Mouse (Mus musculus) forebrain, embryonic 10.5 days (tissue): ENCODE measurements at regions not wholly inside any gene's neighbourhood (a gene's known extent, or its start where the extent isn't known, plus 50 kb on each side); places are given as distances from the start of the nearest gene placed in this dataset.

Experiments
- DNase-seq: peaks from one replicate; pipeline ENCODE4 v3.0.0-alpha.2; 2017; ENCODE audit warnings: low spot score; ENCODE audit errors: extremely low spot score
- H3K27ac ChIP-seq: fragments of 300-500 bp; sonication (generic); 2 replicates; pipeline ENCODE4 v1.5.1; 2016; ENCODE audit warnings: mild to moderate bottlenecking
- H3K27me3 ChIP-seq: fragments of 300-500 bp; sonication (generic); 2 replicates; pipeline ENCODE4 v1.6.1; 2016; ENCODE audit warnings: mild to moderate bottlenecking; ENCODE audit not compliant: poor library complexity, severe bottlenecking
- H3K36me3 ChIP-seq: fragments of 300-500 bp; sonication (generic); replicated peaks from 2 replicates; pipeline ENCODE4 v1.6.1; 2016; ENCODE audit warnings: mild to moderate bottlenecking, moderate library complexity
- H3K4me1 ChIP-seq: fragments of 300-500 bp; sonication (generic); 2 replicates; pipeline ENCODE4 v1.6.1; 2016
- H3K4me3 ChIP-seq: fragments of 300-500 bp; sonication (generic); 2 replicates; pipeline ENCODE4 v1.5.1; 2016; ENCODE audit warnings: mild to moderate bottlenecking, moderate library complexity
- H3K9me3 ChIP-seq: fragments of 300-500 bp; sonication (generic); 2 replicates; pipeline ENCODE4 v1.6.1; 2016; ENCODE audit warnings: mild to moderate bottlenecking, moderate library complexity
- WGBS: fragments of 180-500 bp; shearing (Covaris S2); methylation state at CpG from one replicate; pipeline ENCODE4 v1.1.7; 2016; 5-methylcytosine and 5-hydroxymethylcytosine counted together

DNA sequence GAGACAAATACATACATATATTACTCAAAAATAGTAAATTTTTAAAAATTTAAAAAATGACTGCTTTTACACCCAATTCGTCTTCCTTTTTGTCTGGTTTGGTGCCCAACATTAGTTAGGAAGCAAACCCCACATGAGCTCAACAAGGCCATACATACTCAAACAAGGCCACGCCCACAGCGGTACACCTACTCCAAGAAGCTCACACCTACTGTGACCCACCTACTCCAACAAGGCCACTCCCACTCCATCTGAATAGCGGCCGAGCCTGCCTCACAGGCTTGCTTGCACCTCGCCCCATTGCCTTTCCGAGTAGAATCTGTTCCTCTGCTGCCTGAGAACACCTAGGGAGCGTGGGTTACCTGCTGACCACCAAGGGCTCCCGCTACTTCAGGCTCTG, 66.4 kb upstream of the Unc5a start:
- 69% methylated on average over 9 of the region's 9 CpGs for WGBS
- peaks cover 40% of the 10 kb centered on the region for H3K27me3 ChIP-seq
- H3K9me3 ChIP-seq: no peaks in the 10 kb centered on the region
- no peak for DNase-seq
- H3K27ac ChIP-seq: no peak overlapping the region
- H3K4me3 ChIP-seq: no peak overlapping the region
- H3K4me1 ChIP-seq: peaks cover 41% of the 10 kb centered on the region
- H3K36me3 ChIP-seq: no peaks in the 10 kb centered on the region

DNA sequence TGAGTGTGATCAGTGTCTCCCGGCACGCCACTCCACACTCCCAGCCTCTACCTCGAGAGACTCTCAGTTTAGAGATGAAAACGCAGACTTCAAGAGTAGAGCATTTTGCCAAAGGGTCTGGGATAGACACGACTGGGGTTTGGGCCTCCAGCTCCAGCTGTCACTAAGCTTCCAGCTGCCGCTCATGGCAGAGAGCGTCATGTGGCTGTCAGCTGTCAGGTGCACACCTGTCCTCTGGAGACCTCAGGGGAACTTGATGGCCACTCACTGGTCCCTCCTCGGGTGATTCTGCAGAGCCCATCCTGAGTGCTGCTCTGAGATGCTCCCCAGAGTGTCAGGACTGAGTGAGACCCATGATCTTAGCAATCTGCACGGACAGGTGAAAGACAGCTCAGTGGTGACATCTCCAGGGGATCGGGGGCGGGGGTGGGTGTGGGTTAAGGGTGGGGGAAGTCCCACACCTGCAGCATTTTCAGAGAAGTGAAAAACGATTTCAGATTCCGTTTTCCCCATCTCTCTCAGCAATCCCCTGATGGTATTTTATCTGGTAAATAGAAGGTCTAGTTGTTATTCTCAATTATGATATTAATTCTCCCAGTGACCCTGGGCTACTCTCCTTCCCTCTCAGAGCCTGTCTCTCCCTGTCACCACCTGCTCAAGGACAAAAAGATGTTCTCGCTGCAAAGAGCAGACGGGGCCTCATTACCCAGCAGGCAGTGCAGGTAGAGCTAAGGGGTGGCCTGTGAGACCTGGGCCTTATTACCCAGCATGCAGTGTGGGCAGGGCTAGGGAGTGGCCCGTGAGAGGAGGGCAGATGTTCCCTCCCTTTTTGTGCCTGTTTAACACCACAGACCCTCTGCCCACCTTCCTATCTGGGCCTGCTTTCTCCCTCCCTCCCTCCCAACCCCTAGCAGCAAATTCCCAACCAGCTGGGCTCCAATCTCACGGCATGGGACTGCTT, 65.2 kb upstream of the Unc5a start:
- Histone ChIP-seq H3K27me3 (peaks cover 50% of the 10 kb centered on the region), H3K36me3 (no peaks in the 10 kb centered on the region), H3K27ac (peak overlapping the region; percentile 61), H3K4me3 (no peak overlapping the region), H3K9me3 (no peaks in the 10 kb centered on the region), H3K4me1 (peaks cover 49% of the 10 kb centered on the region)
- no peak for DNase-seq
- 65% methylated on average over 17 of the region's 17 CpGs for WGBS

DNA sequence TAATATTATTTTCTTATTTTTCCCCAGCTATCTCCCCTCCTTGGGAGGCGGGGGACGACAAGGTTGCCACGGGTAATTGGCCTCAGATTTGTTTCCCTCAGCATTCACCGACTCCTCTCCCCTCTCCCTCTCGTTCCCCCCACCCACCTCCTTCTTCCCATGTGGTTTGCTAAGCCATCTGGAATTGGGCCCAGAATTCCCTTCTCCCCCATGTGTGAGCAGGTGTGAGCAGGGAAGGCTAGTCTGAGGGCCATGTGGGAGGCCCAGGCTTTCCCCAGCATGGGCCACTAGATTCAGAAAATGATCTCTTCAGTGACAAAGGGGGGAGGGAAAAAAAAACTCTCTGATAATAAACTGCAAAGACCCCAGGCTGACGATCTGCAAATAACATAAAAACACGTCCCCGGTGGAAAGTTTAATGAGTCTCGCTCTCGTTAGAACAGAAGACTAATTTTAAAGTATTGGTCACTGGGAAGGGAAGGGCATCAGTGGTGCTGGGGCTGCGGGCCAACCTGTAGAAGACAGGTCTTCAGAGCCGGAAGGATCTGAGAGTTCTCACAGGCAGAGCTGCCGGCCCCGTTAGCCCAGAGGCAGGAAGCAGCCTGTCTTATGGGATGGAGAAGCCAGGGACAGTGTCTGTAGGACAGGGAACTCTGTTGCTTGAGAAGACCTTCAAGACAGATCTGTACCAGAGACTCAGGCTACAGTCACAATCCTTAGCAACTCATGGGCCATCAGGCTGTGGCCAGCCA, 64.3 kb upstream of the Unc5a start:
- Histone ChIP-seq H3K9me3 (no peaks in the 10 kb centered on the region), H3K27ac (peak overlapping the region; percentile 61), H3K27me3 (peaks cover 51% of the 10 kb centered on the region), H3K4me3 (no peak overlapping the region), H3K4me1 (peaks cover 49% of the 10 kb centered on the region), H3K36me3 (no peaks in the 10 kb centered on the region)
- no peak for DNase-seq
- WGBS: 58% methylated on average over 14 of the region's 14 CpGs

DNA sequence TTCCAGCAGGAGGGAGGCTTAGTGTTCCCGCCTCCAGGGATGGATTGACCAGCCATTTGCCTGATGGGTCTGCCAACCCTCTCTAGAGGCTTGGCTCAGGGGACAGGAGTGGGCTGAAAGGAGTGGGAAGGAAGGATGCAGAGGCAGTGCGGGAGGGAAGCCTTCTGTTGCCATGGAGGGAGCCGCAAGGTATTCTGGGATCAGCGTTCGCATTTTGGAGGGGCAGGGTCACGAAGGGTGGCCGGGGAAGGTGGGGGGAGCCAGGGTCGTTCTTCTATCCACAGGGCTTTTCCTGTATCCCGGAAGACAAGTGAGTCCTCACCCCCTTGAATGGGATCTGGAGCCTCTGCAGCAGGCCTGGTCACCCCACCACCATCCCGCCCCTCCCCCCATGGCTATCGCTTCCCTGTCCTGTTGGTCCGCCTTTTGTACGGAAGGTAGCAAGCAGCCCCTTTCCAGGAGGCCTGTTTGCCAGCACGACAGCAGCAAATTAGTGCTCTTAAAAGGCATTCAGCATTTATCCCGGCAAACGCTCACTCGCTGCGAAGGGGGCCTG, 61.8 kb upstream of the Unc5a start:
- peak overlapping the region; percentile 81 for H3K27ac ChIP-seq
- DNase-seq: peak; percentile 53
- no peaks in the 10 kb centered on the region for H3K36me3 ChIP-seq
- 7% methylated on average over 18 of the region's 18 CpGs for WGBS
- H3K4me1 ChIP-seq: peaks cover 55% of the 10 kb centered on the region
- peaks cover 60% of the 10 kb centered on the region for H3K27me3 ChIP-seq
- H3K9me3 ChIP-seq: 0 out of 2 replicates have a peak, but pooled peaks cover 3% of the 10 kb centered on the region
- H3K4me3 ChIP-seq: peak overlapping the region; percentile 49

DNA sequence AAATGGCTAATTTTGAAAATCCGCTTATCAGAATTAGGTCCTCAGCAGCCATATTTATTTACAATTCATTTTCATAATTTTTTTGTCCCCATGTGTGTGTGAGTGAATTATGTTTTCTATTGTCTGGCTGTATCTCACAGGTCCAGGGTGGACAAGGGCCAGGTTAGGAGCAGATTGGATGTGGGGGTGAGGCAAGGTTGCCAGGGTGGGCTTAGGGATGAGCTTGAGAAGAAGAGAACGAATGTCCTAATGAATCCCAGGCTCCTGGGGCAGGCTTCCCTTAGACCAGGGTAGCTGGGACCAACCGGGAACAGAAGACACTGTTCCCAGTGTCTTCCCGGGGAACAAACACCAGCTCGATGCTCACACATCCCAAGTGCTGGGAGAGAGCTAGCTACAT, 61.2 kb upstream of the Unc5a start:
- Histone ChIP-seq H3K27me3 (peaks cover 57% of the 10 kb centered on the region), H3K9me3 (0 out of 2 replicates have a peak, but pooled peaks cover 3% of the 10 kb centered on the region), H3K36me3 (no peaks in the 10 kb centered on the region), H3K4me3 (peak overlapping the region; percentile 49), H3K27ac (peak overlapping the region; percentile 81), H3K4me1 (peaks cover 59% of the 10 kb centered on the region)
- no peak for DNase-seq
- whole genome bisulfite sequencing: 42% methylated on average over 5 of the region's 5 CpGs

DNA sequence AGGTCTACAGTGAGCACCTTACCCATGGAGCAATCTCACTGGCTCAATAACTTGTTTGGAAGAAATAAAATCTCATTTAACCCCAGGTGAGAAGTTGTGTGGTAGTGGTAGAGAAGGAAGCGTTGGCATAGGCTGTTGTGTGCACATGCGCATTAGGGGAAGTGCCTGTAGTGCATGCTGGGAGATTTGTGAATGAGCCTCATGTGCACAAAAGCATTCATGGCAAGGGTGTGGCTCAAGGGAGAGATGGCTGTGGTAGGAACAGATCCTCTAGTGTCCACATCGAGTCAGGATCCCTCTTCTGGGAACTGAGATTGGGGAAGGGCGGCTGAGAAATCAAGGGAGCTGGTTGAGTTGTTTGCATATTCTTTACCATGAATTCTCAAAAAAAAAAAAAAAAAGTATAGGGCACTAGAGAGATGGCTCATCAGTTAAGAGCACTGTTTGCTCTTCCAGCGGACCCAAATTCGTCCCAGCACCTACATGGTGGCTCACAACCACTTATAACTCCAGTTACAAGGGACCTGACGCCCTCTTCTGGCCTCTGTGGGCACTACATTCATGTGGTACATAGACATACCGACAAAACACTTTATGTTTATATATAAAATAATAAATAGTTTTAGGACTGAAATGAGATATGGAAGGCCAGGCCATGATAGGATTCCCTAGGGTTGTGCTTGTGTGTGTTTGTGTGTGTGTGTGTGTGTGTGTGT, 59.4 kb upstream of the Unc5a start:
- Histone ChIP-seq H3K9me3 (0 out of 2 replicates have a peak, but pooled peaks cover 3% of the 10 kb centered on the region), H3K4me3 (no peak overlapping the region), H3K4me1 (peaks cover 50% of the 10 kb centered on the region)

DNA sequence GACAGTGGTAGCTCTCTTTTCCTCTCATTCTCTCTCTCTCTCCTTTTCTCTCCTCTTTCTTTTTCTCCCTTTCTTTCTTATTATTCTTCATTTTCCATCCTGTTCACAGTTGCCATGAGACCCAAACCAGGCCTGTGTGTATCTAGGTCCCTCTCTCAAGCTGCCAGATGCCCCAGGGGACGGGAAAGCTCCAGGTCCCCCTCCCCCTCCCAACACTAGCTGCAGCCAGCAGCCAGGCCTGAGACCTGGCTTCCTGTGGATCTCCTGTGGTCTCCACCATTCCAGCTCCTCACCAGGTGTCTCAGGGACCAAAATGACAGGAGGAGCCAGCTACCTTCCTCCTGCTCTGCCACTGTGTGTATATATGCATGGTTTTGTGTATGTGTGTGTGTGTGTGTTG, 56.6 kb upstream of the Unc5a start:
- Histone ChIP-seq H3K4me1 (peaks cover 31% of the 10 kb centered on the region), H3K4me3 (no peak overlapping the region), H3K27ac (0 out of 2 replicates have a peak overlapping the region, but pooled peaks have one; percentile 1), H3K36me3 (no peaks in the 10 kb centered on the region), H3K9me3 (0 out of 2 replicates have a peak, but pooled peaks cover 3% of the 10 kb centered on the region), H3K27me3 (peaks cover 44% of the 10 kb centered on the region)
- DNase-seq: no peak
- 27% methylated on average over 1 of the region's 1 CpGs for WGBS

More for the DNA sequence above, 59.4 kb upstream of the Unc5a start:
- Histone ChIP-seq H3K27me3 (peaks cover 59% of the 10 kb centered on the region), H3K27ac (no peak overlapping the region), H3K36me3 (no peaks in the 10 kb centered on the region)
- 83% methylated on average over 8 of the region's 8 CpGs for WGBS
- no peak for DNase-seq

DNA sequence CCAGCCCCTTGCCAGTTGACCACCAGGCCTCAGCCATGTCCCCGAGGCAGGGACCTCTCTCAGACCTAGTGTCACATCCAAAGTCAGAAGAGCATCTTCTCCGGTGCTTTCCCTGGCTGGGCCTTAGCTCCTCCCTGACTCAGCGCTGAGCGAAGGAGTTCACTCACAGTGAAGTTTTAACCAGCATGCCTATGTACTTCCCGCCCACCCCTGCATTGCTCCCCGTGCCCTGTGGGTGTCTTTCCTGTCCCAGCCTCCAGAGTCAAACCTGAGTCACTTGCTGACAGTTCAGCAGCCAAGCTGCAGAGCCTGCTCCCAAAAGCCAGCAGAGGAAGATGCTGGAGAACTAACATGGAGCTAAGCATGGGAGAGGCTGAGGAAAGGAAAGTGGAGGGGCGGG, 55.6 kb upstream of the Unc5a start:
- H3K36me3 ChIP-seq: no peaks in the 10 kb centered on the region
- H3K27ac ChIP-seq: no peak overlapping the region
- H3K27me3 ChIP-seq: peaks cover 35% of the 10 kb centered on the region
- WGBS: 41% methylated on average over 7 of the region's 7 CpGs
- 0 out of 2 replicates have a peak, but pooled peaks cover 3% of the 10 kb centered on the region for H3K9me3 ChIP-seq
- H3K4me1 ChIP-seq: peaks cover 21% of the 10 kb centered on the region
- no peak for DNase-seq
- H3K4me3 ChIP-seq: no peak overlapping the region

DNA sequence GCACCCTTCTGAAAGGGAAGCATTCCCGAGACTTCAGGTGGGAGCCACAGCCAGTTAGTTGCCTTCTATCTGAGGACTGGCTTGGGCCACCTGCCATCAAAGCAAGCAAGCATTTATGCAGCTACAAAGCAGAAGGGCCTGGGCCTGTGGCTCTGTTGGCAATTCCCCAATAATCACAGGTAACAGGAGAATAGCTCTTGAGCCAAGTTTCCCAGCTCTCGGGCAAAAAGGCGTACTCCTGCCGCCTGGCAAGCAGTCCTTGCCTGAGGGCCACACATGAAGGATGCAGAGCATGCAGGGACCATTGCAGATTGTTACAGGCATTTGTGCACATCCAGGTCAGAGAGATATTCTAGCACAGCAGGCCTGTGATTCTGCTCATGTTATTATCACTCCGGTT, 53.2 kb upstream of the Unc5a start:
- Histone ChIP-seq H3K4me1 (peaks cover 21% of the 10 kb centered on the region), H3K36me3 (no peaks in the 10 kb centered on the region), H3K9me3 (no peaks in the 10 kb centered on the region), H3K27me3 (peaks cover 28% of the 10 kb centered on the region), H3K27ac (no peak overlapping the region), H3K4me3 (no peak overlapping the region)
- DNase-seq: no peak
- WGBS: 79% methylated on average over 5 of the region's 5 CpGs
